Mouse (Mus musculus): ENCODE results near the gene Tmem82.

The Tmem82 gene

DNA sequence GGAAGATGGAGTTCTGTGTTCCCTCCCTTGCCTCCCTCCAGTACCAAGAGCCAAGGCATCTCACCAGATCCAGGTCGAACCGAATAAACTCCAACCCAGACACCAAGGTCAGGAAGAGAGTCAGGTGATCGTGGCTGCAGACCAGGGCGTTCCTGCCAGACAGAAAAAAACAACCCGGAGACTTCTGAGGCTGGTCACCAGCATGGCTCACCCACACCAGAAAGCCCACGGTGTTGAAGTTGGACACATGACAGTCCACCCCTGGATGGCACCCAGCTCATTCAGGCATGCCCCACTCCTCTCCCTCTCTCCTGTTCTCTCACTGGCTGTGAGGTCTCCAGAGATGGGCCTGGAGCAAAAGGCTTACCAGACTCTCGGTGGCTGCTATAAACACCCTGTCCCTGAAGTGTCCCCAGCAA, 22.9 kb upstream of the Tmem82 start:
- no peak for DNase-seq (ENCODE audit: low spot score)

GRCm38 (mm10) chr4:141639474-141639873, 21.0 kb upstream of the Tmem82 start:
- no peak for DNase-seq (ENCODE audit: low spot score)

DNA sequence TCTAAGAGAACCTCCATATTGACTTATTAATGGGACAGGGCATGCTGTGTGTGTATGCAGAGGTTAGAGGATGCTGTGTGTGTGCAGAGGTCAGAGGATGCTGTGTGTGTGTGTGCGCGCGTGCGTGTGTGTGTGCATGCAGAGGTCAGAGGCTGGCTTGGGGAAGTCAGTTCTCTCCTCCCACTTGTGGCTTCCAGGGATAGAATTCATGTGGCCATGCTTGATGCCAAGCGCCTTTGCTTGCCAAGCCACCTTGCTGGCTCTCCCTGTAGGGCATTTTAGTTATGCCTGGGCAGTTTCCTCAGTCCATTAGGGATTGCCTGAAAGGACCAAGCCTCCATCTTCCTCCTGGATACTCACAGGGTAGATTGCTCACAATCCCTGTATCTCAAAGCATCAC, 18.3 kb upstream of the Tmem82 start:
- DNase-seq (ENCODE audit: low spot score): no peak

DNA sequence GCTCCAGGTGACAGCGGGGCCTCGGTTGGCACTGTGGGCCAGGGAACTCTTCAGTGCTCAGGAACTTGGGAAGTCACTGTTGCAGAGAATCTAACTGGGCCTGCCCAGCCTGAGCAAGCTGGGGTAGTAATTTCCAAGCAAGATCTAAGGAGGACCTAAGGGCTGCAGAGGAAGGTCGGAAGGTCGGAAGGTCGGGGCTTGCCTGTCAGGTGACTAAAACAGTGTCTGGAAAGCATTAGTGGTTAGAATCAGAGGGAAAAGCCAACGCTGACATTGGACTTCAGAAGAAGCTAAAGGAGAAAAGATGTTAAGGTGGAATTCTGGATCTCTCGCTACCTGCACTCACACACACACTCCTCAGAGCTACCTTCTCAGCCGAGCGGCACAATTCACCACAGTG, 17.6 kb upstream of the Tmem82 start:
- no peak for DNase-seq (ENCODE audit: low spot score)

DNA sequence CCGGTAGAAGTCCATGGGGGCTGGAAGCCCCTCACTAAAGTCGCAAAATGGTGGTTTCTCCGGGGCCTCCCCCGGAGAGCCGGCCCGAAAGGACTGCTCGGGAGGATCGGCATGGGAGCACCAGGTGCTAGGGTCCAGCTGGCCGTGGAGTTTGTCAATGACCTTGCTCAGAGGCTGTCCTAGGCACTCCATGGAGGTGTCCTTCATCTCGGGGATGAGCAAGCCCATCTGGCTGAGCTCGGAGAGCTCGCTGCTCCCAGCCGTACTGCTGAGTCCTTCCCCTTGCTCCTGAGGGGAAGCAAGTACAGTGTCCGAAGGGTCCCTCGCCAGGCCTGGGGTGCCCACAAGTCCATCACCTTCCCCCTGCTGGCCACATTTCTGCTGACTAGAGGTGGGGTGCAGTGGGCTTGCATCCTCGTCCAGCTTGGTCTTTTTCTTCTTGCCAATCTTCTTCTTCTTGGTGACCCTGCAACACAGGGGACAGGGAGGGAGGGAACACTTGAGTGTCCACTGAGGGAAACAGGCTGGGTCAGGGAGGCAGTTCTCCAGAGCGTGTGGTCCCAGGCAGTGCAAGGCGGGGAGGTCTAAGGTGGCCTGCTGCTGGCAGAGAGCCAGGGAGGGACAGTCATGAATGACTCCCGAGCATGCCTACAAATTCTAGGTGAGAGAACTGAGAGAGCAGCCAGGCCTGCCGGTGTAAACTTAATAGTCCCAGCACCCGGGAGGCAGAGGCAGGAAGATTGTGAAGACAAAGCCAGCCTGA, 13.9 kb upstream of the Tmem82 start:
- DNase-seq (ENCODE audit: low spot score): no peak

GRCm38 (mm10) chr4:141631250-141631649, 12.8 kb upstream of the Tmem82 start:
- no peak for DNase-seq (ENCODE audit: low spot score)

DNA sequence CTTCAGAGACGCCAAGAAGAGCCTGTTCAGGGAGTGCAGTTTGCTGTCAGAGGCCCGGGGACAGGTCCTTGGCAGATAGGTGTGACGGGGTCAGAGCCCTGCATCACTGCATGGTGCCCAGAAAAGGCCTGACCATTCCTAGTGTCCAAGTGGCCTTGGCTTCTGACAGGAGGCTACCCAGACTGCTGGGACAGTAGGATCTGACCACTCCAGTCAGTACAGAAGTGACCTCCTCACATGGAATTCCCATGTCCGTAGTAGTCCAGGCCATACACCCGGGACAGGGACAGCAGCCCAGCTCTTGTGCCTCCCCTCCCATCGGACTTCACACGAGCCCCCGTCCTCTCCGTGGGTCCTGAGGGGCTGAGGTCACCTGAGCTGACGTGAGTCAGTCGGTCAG, 11.6 kb upstream of the Tmem82 start:
- no peak for DNase-seq (ENCODE audit: low spot score)

GRCm38 (mm10) chr4:141628661-141629060, 10.2 kb upstream of the Tmem82 start:
- DNase-seq (ENCODE audit: low spot score): no peak

- no peak for DNase-seq (ENCODE audit: low spot score)
Measured at GRCm38 (mm10) chr4:141627502-141627901, 9.1 kb upstream of the Tmem82 start.

DNA sequence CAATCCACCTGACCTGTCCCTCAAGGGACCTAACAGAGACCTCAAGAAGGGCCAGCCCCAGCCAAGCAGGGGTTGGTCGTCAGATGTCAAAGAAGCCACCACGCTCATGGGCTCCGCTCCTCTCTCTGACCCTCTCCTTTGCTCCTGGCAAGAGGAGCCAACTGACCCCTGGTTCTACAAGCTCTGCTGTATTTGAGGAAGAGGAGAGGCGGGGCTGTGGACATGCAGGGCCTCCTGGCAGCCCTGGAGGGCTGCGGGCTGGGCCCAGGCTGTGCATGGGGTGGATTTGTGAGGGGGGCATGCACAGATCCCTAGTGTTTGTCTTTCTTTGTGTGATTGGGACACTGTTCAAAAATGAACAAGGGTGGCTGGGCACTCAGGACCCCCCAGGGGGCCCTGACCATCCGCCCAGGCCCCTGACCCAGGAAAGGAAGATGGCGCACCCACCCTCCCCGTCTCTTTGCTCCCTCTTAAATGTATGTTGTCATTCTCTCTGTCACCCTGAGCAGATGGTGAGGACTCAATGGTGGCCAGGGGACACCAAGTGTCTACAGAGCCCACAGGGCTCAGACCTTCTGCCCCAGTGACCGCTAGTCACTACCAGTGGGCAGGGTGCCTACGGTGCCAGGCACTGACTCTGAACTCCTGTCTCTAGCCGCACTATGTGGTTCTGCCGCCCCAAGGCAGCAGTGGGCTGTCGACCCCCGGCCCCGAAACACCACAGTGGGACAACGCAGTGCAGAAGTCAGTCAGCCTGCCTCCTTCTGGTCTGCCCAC, 7.5 kb upstream of the Tmem82 start:
- DNase-seq (ENCODE audit: low spot score): no peak

GRCm38 (mm10) chr4:141624983-141625773, 6.7 kb upstream of the Tmem82 start:
- DNase-seq (ENCODE audit: low spot score): no peak

DNA sequence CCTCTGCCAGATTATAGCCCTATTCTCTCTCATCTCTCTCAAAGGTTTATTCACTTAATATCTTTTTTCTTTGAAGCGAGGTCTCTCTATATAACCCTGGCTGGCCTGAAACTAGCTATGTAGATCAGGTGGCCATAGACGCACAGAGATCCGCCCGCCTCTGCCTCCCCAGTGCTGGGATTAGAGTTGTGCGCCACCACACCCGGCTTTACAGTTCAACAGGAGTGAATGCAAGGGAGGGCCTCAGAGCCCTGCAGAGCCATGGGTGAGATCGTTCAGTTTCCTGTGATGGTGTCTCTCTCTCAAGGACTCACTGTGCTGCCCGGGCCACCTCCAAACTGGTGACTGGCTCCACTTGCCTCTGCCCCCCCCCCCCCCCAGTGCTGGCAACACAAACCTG, 5.7 kb upstream of the Tmem82 start:
- DNase-seq (ENCODE audit: low spot score): no peak

GRCm38 (mm10) chr4:141623666-141624065, 5.2 kb upstream of the Tmem82 start, which contains the start of gene Slc25a34:
TSS of gene Slc25a34 (minus strand) at chr4:141623821.
- no peak for DNase-seq (ENCODE audit: low spot score)

GRCm38 (mm10) chr4:141623037-141623436, 4.6 kb upstream of the Tmem82 start:
- no peak for DNase-seq (ENCODE audit: low spot score)

- no peak for DNase-seq (ENCODE audit: low spot score)
Measured at GRCm38 (mm10) chr4:141622580-141622979, 4.1 kb upstream of the Tmem82 start.

DNA sequence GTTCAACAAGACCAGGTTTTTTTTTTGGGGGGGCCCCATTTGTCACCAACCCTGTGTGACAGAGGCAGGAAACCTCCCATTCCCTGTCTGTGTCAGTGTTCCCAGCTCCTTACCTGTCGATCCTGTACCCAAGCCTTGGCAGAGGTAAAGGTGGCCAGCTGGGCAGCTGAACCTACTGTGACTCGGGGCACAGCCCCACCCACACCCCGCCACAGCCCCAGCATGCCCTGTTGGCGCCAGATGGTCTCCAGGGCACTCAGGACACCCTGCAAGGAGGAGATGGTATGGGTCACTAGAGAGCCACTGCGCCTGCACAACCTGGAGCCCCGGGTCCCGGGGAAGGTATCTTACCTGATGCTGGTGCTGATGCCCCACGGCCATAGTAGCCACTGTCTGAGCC, 3.7 kb upstream of the Tmem82 start:
- DNase-seq (ENCODE audit: low spot score): no peak

DNA sequence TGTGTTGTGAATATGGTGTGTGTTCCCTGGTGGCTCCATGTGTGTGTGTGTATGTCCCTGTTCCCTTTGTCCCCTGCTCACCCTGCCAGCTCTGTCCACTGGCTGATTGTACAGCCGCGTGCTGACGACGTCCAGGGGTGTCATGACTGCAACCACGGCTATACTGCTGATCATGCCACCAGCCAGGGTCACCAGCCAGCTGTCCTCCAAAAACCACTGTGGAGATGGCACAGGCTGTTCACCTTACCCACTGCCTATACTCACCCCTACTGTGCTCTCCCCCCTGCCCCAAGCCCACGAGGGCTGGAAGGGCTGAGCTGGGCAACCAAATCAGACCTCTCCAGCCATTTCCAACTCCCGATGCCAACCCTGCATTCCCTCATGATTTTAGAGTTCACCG, 2.9 kb upstream of the Tmem82 start:
- DNase-seq (ENCODE audit: low spot score): no peak

DNA sequence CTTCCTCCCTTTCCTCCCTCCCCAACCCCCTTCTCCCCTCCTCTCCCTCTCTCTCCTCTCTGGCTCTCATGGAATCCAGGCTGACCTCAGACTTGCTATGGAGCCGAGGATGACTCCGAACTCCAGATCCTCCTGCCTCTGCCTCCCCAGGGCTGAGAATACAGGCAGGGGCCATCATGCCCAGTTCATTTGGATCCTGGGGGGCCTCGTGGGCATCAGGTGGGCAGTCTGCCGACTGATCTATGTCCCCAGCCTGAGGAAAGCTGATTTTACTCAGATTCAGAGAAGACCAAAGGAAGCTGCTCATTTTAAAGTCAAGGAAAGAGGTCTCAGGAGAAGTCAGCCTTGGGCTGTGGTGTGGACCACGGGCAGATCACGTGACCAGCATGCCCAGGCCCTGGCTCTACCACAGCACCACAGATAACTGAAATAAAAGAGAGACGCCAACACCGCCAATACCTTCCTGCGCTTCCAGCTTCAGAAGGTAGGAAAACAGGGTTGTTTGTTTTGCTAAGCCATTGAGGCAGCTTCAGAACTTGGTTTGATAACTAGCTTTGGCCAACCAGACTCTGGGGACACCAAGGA, 958 bp upstream of the Tmem82 start:
- no peak for DNase-seq (ENCODE audit: low spot score)

DNA sequence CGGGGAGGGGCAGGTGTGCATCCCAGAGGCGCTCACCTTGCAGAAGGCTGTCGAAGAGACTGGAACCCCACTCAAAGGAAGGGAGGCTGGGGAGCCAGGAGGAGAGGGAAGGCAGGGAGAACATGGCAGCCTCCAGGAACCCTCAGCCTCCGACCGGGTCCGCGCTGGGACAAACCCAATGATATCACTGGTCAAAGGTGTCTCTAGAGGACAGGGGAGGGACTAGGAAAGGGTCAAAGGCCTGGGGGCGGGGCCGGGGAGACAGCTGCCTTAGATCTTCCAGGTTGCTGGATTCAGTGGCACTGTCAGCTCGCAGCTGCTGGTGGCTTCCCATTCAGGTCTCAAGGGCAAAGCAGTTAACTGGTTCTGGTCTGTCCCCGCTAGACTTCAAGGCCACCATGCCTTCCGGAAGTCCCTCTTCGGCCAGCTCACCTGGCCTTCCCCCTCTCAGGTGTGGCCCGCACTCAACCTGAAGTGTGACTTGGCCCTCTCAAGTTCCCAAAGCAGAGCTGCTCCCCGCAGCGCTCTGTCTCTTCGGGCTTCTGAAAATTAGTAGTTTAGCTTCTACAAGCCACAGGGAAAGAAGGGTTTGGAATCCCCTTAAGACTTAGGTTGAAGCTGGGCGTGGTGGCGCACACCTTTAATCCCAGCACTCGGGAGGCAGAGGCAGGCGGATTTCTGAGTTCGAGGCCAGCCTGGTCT, 419 bp downstream of the Tmem82 start:
- no peak for DNase-seq (ENCODE audit: low spot score)

DNA sequence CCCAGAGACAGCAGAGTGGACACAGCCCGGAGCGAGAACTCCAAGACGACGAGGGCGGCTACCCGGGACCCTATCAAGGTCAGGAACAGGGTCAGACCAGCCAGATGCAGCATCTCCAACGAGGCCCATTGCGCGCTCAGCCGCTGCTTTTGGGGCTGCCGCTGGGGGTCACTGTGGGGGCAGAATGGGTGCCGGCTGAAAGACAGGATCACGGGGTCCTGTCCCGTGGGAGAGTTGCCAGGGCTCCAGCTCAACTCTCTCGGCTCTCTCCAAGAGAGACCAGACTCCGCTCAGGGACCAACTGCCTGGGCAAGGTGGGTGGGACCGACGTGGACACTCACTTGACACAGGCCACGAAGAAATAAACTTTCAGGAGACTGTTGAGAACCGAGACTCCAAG, 1.1 kb downstream of the Tmem82 start:
- DNase-seq (ENCODE audit: low spot score): no peak

DNA sequence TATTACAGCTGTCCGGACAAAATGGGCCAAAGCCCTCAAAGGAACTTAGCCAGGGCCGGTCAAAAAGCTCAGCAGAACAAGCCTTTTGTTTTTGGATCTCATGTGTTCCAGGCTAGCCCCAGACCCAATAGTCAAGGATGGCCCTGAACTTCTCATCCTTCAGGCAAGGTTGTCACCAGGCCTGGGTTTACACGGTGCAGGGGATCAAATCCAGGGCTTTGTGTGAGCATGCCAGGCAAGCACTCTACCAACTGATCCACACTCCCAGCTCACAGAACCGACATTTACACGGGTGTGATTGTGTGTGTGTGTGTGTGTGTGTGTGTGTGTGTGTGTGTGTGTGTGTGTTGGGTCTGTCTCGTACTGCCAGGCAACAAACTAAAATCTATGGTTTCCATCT, 1.6 kb downstream of the Tmem82 start:
- DNase-seq (ENCODE audit: low spot score): no peak

DNA sequence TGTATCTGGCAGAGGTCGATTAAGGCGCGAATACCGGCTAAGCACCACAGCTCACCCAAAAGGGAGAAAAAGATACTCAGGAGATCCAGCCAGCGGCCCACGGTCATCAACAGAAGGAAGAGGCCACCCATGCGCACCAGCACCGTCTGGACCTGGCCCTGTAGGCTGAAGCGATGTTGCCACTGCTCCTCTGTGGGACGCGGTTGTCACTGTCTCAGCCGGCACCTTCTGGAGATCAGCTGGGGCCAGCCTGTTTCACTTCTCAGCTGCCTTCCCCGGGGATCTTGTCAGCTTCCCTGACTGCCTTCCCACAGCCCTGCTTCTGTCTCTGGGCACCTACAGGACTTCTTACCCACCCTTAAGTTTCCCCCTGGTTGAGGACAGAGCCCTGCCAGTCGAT, 3.5 kb downstream of the Tmem82 start:
- no peak for DNase-seq (ENCODE audit: low spot score)

Data from layer of hippocampus, adult 9-10 months (tissue).